Mouse (Mus musculus) frontal cortex, postnatal 10 days (tissue): ENCODE data around the gene Mkrn2.

Experiments used
- DNase-seq, 2 experiments: peaks; one replicate each; pipeline ENCODE4 v3.0.0; 2022; ENCODE audit warnings: low spot score in 2 of 2, mixed read lengths in 1 of 2

The Mkrn2 gene

DNA sequence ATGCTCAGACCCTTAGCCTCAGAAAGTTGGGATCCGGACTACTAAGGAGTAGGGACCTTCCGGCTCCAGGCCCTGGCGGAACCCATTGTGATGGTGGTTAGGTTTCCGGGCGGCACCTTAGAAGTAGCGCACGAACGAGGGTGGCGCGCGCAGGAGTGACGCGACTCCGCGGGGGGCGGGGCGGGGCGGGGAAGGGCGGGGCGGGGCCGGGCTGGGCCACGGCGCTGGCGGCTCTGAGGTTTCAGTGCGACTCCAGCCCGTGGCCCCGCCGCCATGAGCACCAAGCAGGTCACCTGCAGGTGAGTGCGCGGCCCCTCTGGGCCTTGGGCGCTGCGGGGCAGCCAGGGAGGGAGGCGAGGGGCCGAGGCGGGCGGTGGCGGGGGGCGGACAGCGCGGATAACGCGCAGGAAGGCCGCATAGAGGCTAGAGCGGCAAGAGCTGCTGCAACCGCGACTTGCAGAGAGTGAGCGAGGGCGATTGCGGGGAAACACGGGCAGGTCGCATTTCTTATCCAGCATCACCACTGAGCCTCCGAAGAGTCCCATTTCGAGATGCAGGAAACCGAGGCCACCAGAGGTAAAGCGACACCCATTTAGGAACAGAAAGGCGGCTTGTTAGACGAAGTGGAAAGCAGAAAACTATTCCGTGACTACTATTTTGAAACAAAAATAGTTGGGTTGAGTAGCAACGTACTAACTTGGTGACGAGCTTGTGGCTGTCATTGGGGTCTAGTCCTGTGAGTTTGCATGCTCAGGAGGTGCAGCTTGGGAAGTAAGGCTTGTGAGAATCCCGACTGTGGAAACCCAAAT lies at the start of gene Mkrn2:
Gene Mkrn2, plus strand, starts transcription at position 188 of the 809 bp plus-strand sequence.
- peak; percentile 74 to 81 for DNase-seq

DNA sequence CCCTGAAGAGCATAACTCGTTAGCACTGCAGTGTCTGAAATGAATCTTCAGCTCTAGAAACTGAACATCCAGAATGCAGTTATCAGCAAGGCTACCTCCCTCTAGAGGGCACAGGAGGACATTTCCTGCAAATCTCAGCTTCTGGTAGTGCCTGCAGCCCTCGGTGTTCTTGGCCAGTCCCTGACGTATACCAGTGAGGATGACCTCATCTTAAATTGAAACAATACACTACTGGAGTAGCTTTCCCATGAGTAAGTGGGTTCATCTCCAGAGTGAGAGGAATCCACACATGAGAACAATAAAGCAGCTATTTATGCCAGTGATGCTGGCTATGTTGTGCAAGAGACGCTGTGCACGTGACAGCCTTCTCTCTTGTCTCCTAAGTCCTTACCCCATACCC lies 46.2 kb upstream of the Mkrn2 start:
- no peak for DNase-seq

DNA sequence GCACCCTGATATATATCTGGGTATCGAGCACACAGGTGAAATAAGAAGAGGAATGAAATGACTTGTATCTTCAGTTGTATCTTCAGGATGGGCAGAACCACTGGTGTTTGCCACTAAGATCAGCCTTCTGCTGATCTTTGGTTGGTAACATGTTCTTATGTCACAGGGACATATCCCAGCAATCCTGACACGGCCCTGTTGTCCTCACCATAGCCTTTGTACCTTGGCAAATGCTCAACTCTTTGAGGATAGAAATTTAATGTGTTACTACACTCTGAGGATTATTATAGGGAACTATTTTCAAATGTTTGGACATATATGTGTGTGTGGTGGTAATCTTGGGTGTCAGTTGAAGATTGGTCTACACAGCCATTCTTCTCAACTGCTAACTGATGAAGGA lies 43.5 kb upstream of the Mkrn2 start:
- no peak for DNase-seq

DNA sequence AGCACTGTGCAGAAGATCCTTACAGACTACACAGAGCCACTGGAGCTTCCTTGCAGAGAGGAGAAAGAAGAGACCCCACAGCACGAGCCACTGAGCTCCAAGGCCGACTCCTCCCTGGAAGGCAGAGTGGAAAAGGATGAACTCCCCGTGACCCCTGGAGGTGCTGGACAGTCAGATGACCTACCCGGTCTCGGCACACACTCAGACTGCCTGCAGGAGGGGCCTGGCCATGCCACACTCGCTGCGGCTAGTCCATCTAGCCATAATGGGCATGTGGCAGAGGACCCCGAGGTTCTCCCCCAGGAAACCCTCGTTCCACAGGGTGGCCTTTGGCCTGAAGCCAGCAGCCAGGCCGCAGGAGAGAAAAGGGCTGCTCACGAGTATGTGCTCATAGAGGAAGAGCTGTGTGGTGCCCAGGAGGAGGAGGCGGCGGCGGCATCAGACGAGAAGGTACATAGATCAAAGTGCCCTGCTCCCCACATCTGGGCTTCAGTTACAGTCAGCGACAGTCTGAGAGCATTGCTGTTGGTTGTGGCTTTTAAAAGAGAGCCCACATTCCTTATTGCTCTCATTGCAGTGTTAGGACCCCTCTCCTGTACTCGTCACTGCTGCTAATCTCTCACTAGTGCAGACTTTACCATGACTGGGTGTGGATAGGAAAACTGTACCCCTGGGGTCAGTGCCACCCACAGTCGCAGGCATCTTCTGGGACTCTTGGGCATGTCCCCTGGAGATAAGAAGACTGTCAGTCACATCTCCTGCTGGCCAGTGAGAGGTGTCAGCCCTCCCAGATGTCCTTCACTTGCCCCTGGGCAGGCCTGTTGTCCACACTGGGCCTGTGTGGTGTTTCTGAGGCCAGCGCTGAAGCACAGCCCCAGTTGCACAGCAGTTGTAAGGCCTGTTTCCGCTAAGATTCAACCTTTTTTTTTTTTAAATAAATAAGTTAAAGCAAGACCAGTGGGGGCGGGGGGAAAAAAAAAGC lies 41.8 kb upstream of the Mkrn2 start:
- DNase-seq = no peak

DNA sequence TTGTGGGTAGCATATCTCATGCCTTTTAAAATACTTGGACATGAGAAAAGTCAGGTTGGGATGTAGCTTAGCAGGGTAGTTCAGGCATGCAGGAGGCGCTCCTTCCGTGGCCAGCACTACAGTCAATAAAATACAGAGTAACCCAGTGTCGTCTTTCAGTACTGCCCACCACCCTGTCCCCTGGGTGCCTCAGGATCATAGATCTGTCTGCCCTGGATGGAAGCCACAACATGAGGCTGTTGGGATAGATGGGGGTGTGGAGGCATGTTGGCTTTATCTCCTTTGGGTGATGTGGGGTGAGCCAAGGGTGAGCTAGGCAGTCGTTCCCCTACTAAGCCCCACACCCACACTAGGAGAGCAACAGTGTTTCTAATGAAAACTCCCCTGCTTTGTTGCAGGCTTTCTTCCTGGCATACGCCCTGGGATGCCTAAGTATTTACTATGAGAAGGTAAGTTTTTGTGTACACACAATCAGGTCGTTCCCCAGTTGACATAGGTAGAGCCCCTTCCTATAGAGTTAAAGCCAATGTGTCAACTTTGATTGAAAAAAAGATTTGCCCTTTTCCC lies 36.1 kb upstream of the Mkrn2 start:
- no peak for DNase-seq

DNA sequence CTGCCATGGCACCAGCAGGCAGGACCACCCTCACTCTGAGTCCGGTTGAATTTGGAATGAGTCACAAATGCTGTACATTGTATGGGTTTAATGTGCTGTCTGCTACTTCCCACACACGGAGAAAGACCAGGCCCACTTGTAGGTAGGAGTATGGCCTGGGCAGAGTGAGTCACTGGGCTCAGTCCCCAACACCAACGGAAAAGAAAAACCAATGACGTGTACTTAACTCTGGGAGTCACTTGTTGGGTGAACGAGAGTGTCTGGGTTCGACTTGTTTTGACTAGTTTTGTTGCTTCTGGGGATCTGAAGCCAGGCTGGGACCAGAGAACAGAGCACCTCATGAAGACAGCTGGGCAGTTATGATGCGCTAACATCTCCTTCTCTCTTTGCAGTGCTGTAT lies 27.5 kb upstream of the Mkrn2 start:
- no peak for DNase-seq

DNA sequence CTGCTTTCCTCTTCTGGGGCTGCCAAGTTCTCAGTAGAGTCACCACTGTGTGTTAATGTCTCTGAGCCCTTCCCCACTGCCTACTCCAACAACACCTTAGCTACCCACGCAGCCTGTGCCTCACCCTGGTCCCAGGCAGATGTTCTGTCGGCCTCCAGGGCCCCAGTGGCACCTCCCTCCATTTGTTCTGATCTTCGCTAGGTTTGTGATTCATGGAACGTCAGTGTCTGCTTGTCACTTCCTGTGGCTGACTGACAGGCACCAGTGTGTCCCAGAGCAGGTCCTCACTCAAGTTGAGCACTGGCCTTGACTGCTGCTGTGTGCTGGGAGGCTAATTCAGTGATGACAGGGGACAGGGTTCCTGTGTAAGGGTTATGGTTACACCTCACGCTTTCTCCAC lies 24.3 kb upstream of the Mkrn2 start:
- DNase-seq = no peak

DNA sequence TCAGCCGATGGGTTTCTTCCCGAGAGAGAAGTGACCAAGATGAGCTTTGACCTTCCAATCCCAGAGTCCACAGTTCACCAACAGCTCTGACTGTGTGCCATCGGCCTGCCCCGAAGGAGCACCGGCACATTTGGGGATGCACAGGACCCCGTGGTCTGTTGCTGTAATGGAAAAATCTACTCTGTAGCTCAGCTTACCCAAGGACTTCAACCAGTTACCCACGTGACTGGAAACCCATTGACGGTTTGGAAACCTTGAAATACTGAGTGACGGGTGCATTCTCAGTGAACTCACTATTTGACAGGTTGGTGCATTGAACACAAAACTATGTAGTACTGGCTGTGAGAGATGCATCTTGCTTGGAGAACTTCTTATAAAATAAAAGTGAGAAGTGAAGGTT lies 23.8 kb upstream of the Mkrn2 start:
- no peak for DNase-seq

DNA sequence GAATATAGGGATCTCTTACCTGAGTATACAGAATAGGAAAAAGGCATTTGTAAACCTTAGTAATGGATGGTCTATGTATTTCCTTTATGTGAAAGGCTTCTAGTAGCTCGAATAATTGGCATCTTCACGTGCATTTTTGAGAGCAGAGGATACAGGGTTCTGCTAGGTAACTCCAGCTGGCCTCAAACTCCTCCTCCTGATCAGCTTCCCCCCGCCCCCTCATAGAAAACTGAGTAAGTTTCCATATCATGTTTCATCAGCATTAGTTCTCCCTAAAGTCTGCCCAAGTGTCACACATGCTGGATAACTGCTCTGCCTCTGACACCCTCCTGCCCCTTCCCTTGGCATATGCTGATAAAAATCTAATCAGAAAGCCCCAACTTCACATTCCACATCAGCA lies 20.9 kb upstream of the Mkrn2 start:
- DNase-seq = no peak

DNA sequence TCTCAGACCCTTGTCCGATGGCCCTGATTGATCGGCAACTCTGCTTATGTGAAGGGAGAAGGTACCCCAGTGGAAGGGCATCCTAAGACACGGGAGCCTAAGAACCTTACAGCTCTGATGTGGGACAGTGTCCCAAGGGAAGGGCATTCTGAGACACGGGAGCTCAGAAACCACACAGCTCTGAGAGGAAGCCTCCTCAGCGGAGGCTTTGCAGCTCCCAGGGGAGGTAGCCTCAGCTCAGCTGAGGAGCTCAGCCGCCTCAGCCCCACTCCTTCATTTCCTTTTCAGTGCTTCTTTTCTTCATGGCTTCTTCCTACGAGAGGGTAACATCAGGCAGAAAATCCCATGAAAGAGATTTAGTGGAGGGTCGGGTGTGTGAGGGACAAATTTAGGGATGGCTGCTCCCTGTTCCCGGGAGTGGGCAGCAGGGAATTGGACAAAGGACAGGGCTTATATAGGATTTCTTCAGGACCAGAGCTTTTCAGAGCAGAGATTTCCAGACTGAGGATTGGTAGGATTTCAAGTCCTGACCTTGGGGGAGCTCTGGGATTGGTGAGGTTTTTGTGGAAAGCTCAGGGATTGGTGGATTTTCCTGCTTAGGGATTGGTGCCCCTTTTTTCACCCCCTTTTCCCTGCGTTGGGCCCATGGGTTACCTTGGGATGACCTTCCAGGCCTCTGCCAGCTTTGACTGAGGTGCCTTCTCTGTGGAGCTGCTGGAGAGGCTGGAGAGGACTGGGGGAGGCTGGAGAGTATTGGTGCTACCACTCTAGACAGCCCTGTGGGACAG lies 19.2 kb upstream of the Mkrn2 start:
- DNase-seq = no peak

DNA sequence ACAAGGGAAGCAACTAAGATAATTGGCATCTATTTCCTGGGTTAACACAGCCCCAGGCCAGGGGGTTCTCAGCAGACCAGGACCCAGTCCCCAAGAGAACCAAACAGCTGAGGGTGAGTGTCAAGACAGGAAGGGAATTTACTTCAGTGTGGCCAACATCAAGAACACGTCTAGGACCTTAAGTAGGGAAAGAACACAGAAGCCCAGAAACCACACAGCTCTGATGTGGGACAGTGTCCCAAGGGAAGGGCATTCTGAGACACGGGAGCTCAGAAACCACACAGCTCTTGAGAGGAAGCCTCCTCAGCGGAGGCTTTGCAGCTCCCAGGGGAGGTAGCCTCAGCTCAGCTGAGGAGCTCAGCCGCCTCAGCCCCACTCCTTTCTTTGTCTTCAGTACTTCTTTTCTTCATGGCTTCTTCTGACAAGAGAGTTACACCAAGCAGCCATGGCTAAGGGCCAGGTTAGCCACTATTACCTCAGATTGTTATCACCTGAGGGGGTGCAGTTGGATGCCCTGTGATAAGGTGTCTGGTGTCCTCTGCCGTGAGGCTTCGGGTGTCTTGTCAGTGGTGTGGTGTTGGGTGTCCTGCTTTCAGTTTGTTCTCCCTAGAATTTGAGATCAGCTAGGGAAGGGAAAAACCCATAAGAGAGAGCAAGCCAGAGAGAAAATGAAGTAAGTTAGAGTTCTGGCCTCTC lies 18.1 kb upstream of the Mkrn2 start:
- DNase-seq = no peak

DNA sequence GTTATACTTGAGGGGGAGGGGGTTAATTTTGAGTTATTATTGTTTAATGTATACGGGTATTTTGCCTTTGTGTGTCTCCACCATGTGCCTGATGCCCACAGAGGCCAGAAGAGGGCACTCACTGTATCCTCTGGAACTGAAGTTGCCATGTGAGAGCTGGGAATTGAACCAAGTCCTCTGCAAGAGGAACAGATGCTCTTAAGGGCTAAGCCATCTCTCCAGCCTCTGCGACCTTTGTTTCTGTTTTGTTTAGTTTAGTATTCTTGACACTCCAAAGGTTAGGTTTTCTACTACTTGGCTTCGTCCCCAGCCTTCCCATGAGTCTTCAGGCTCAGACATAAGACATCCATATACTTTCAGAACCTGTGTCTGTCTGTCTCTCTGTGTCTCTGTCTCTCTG lies 17.5 kb upstream of the Mkrn2 start:
- no peak for DNase-seq

DNA sequence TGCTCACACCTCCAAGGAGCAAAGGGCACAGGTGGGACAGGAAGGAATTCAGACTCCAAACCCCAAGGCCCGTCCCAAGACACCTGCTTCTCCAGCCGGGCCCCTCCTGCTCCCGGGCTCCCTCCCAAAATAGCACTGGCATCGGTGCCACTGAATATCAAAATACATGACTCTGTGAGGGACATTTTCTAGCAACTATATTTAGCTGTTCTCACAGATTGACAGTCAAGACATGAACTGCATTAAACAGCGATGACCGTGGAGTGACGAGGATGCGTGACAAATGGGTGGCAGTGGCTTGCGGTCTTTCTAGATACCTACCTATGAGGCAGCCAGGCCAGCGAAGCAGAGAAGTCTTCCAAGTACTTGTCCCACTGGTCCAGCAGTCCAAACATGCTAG lies 15.4 kb upstream of the Mkrn2 start:
- DNase-seq = no peak

DNA sequence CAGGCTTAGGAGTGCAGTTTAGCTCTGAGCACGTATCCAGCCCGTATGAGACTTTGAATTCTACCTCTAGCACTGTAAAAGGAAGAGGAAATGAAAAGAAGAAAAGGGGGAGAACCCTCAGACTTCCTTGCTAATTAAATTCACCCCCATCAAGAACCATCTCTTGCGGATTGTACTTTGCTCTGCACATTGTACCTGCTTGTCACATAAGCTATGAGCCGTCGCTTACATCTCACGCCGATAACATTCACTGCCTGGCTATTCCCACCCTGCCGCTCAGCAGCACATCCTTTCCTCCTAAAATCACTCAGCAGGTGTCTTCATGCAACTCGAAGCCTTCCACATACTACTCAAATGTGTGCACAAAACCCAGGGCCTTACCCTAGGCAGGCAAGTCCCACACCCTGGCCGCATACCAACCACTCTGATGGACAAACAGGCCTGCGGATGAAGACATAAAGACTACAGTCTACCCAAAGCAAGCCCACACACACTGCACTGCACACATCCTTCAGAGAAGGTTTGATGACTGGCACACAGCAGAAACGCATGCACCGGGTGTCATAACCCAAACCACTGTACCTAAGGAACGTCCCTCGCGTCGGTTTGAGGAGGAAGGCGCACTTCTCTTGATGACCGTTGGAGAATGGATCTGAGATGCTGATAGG lies 9.9 kb upstream of the Mkrn2 start:
- DNase-seq = no peak

DNA sequence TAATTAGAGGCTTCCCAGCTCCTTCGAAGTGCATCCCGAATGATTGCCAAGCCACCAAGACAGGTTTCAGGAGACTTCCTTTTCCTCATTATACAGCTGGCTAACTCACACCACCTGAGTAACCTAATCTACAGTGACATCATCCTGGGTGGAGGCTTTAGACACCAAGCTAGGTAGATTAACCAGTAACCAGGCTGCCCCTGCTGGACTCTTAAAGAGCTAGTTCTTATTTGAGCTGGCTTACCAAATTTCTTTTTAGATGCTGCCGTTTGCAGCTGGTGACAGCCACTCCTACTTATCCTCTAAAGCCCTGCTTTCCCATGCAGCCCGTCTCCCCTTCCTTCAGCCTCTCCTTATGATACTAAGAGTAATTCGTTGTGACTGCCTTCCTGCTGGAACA lies 9.2 kb upstream of the Mkrn2 start, which contains the start of gene Mkrn2os:
Gene Mkrn2os, minus strand, starts transcription at position 119 of the 400 bp plus-strand sequence.
- no peak for DNase-seq

DNA sequence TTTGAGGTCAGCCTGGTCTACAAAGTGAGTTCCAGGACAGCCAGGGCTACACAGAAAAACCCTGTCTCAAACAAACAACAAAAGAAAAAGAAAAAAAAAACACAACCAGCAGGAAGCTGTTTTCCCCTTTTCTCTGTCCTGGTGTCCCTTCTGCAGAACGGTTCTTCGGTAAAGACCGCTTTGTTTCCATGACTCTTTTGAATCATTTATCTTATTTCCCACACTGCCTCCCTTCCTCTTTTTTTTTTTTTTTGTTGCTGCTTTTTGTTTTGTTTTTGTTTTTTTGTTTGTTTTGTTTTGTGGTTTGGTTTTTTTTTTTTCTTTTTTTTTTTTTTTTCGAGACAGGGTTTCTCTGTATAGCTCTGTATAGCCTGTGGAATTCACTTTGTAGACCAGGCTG lies 8.4 kb upstream of the Mkrn2 start:
- no peak for DNase-seq

DNA sequence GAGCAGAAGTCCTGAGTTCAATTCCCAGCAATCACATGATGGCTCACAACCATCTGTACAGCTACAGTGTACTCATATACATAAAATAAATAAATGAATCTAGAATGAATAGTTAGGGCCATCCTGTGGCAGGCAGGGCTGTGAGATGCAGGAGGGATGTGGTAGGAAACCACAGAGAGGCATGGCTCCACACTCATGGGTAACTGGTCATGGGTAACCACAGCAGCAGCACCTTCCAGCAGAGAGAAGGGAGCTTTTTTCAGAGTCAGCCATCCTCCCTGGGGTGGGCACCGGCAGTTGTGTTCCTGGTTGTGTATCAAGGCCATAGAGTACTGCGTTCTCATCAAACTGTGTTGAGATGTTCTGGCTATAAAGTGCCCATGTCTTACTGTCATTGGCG lies 7.2 kb upstream of the Mkrn2 start:
- DNase-seq = no peak

DNA sequence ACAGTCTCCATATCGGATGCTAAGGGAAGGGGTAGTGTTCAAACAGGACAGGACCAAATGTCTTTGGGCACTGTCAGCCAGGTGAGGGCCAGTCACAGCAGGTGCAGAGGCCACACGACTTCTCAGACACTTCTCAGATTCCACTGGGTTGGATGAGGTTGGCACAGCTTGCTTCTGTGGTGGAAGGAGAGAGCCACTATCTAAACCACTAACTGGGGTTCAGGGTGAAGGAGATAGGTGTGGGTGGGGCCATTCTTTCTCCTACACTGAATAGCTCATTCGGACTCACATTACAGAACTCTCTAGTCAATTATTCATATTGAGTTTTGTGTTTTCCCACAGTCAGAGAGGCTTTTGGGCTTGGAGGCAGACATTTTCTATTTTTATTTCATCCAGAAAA lies 6.0 kb upstream of the Mkrn2 start:
- no peak for DNase-seq

DNA sequence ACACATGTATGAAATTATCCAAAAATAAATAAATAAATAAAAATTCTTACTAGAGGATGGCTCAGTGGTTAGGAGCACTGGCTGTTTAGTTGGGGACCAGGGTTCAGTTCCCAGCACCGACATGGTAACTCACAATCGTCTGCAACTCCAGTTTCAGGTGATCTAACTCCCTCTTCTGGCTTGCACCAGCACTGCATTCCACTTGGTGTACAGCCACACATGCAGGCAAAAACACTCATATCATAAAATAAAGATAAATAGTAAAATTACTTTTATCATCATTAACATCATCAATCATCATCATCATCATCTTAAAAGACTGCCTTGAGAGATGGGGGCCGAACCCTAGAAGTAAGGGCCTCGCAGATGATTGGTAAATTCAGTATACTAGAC lies 384 bp upstream of the Mkrn2 start:
- DNase-seq = no peak

DNA sequence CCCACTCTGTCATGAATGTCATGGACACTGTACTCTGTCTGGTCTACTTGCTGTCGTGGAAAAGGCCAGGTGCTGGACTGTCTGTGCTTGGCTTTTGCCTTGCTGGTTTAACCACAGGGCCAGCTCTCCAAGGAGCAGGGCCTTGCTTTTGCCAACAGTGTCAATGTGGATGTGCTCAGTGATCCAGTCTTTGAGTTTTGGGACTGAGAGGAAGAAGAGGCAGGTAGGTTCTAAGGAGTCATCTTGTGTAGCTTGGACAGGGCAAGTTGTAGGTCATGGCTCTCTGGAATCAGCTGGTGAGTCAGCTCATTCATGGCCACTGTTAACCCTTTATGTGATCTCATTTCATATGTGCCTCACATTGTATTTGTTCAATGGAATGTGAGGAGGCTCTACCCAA lies 4.8 kb downstream of the Mkrn2 start:
- DNase-seq = no peak

DNA sequence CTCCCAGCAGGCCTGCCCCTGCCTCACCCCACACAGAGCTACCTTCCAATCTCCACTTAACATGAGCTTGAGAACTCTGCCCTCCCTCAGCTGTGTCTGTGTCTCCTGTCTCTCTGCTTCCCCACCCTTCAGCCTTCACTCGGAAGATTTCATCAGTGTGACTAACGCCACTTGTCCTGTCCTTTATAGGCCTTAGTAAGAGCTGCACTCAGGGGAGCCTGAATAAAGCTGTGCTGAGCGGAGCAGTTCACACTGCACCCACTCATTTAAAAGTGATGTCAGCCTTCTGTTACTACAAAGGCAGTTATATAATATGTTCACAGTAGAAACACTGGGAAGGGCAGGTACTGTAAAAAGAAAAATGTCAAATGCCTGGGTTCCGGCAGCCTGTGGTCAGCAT lies 5.7 kb downstream of the Mkrn2 start:
- DNase-seq = no peak
